Mouse (Mus musculus): ENCODE results near the gene Il16. TPM values are rescaled to one million over a fixed set of nuclear protein-coding genes. Genes with fewer than 3 reads are reported as not detected.
A peak's percentile ranks its signal among the peaks of the same experiment; 100 is the strongest.

Il16 gene
- polyA plus RNA-seq (2015; fragmentation: Nextera tagmentation; extraction: Ambion mirVana): 2.6 TPM in 2 replicates

DNA sequence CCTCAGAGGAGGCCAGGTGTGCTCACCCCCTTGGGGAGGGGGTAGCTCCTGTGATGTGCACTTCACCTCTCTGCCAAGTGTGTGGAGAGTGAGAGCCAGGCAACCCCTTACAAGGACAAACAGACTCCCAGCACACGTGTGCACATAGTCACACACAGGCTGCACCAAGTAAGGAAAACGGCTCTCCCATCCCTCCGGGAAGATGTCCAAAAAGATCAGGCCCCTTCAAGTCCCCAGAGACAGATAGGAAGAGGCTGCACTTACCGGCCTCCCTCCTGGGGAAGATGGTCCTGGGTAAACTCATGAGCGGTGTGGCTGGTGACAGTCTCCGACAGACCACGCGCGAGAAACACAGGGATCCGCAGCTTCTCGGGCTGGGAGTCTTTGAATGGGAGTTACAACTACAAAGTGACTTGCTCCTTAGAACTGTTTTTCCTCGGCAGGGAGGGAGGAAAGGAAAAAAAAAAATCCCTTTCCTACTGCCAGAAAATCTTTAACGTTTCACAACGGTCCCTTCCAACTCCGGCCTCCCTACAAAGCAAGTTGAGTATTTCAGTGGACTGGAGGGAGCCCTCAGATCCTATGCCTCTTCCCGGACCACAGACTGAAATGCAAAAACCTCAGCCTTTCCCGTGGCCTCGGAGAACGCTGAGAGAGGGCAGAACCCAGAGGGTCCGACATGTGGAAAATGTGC, at the start of gene Il16:
Gene Il16 (minus strand): TSS at position 314 of the 694 bp plus-strand sequence.
- H3K9ac ChIP-seq: peak within 1 kb of the TSS; percentile 67
- ATAC-seq (ENCODE audit: extremely low read depth, insufficient number of reproducible peaks, low FRiP score, low TSS enrichment): no peak
- peak within 1 kb of the TSS; percentile 63 for H3K27ac ChIP-seq (replicated peaks)
- H3K4me1 ChIP-seq: peaks cover 26% of the 10 kb centered on the region
- WGBS: 24% methylated on average over 20 of the region's 20 CpGs
- no peaks in the 10 kb centered on the region for H3K36me3 ChIP-seq
- no peaks in the 10 kb centered on the region for H3K9me3 ChIP-seq
- H3K27me3 ChIP-seq (replicated peaks): no peaks in the 10 kb centered on the region
- H3K4me2 ChIP-seq: peak within 1 kb of the TSS; percentile 68
- peak within 1 kb of the TSS; percentile 38 for H3K4me3 ChIP-seq

DNA sequence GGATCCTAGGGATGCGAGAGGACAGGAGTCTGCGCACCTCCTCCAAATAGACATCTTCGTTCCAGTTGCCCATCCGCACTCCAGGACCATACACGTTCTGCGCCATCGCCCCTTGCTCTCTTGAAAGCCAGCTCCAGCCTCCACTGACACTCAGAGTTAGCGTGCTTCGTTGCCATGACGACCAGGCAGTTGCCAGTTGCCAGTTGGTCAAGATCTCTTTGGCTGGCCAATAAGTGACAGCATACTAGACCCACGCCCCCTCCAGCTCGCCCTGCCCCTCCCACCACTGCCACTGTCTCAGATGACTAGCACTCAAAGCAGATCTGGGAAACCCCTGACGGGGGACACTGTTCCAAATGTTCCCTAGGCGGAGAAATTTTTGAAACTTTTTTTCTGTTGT, 49.2 kb upstream of the Il16 start, which contains the start of gene Cfap161:
Gene Cfap161 (minus strand): TSS at position 176 of the 400 bp plus-strand sequence.
- Histone ChIP-seq H3K27me3 (replicated peaks) (no peaks in the 10 kb centered on the region), H3K9me3 (no peaks in the 10 kb centered on the region), H3K9ac (0 out of 2 replicates have a peak within 1 kb of the TSS, but pooled peaks have one; percentile 28), H3K36me3 (no peaks in the 10 kb centered on the region), H3K4me3 (no peak within 1 kb of the TSS), H3K27ac (replicated peaks) (no peak within 1 kb of the TSS), H3K4me1 (peaks cover 22% of the 10 kb centered on the region), H3K4me2 (peak within 1 kb of the TSS; percentile 56)
- peak; percentile 66; the same call in 1 of the 2 replicates for ATAC-seq (ENCODE audit: extremely low read depth, insufficient number of reproducible peaks, low FRiP score, low TSS enrichment)
- 8% methylated on average over 14 of the region's 14 CpGs for WGBS

DNA sequence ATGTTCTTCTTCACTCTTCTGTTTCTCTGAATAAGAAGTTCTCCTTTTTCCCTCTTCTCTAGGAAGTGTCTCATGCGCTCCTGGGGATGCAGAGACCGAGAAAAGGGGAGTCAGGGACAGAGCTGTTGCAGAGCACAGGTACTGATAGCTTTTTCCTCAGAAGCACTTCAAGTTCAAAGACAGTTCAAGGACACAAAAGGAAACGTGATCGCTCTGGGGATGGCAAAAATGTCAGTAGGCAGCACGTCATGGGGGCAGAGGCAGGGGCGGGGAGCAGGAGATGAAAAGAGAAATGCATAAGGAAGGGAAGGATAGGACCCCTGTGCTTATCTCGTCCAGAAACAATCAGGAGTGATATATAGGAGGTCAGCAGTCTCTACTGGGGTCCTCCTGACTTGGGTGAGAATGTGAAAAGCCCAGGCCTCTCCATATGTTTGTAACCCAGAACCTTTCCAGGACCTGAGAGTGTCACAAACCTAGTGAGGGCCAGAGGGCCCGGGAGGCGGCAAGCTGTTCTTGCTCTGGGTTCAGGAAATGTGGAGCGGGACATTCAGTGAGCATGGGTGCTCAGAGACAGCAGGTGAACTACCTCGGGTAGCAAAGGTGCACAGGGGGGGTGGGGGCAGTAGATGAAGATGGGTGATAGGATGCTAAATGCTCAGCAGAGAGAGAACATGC, 48.6 kb upstream of the Il16 start:
- H3K27ac ChIP-seq (replicated peaks): no peak overlapping the region
- H3K4me3 ChIP-seq: no peak overlapping the region
- peaks cover 22% of the 10 kb centered on the region for H3K4me1 ChIP-seq
- H3K9me3 ChIP-seq: no peaks in the 10 kb centered on the region
- peak overlapping the region; percentile 56 for H3K4me2 ChIP-seq
- no peaks in the 10 kb centered on the region for H3K27me3 ChIP-seq (replicated peaks)
- H3K9ac ChIP-seq: 0 out of 2 replicates have a peak overlapping the region, but pooled peaks have one; percentile 28
- no peaks in the 10 kb centered on the region for H3K36me3 ChIP-seq
- 28% methylated on average over 11 of the region's 11 CpGs for WGBS
- ATAC-seq (ENCODE audit: extremely low read depth, insufficient number of reproducible peaks, low FRiP score, low TSS enrichment): no peak

DNA sequence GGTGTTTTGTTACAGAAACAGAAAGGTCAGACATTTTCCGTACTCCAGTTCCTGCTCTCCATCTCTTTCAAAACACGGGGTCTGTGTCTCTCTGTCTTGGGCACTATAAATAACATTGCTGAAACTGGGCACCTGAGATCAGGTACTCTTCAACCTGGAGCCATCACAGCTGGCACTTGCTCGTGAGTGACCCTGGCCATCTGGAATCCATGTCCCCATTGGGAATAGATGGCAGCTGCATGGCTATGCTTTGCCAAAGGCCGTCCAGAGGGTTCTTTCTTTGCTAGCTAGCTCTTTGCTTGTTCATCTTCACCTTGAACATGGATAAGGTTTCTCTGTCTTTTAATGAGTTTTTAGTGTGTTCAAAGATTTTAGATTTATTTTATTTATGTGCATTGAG, 35.4 kb upstream of the Il16 start:
- H3K4me1 ChIP-seq: peaks cover 9% of the 10 kb centered on the region; the same call in 1 of the 2 replicates
- no peaks in the 10 kb centered on the region for H3K36me3 ChIP-seq
- 0 out of 2 replicates have a peak, but pooled peaks cover 6% of the 10 kb centered on the region for H3K27me3 ChIP-seq (replicated peaks)
- no peak overlapping the region for H3K27ac ChIP-seq (replicated peaks)
- H3K4me3 ChIP-seq: no peak overlapping the region
- no peak overlapping the region for H3K9ac ChIP-seq
- H3K4me2 ChIP-seq: no peak overlapping the region
- no peaks in the 10 kb centered on the region for H3K9me3 ChIP-seq
- no peak for ATAC-seq (ENCODE audit: extremely low read depth, insufficient number of reproducible peaks, low FRiP score, low TSS enrichment)
- 82% methylated on average over 4 of the region's 4 CpGs for WGBS

DNA sequence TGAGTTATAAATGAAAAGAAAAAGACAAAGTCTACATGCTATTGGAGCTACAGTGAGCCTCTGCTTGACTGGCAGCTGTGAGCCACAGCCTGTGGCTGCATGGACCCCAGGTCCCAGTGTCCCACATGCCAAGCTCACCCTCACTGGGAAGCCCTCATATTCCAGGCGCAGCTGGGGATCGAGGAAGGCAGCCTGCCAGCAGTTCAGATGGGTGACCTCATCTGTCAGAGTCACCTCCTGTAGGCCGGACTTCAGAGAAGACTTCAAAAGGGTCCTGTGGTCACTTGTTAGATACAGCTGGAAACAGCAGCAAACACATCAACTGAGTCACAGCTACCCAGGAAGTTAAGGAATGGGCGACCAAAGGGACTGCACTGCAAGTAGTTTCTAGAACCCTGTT, 34.5 kb upstream of the Il16 start:
- Histone ChIP-seq H3K27ac (replicated peaks) (no peak overlapping the region), H3K4me1 (peaks cover 9% of the 10 kb centered on the region; the same call in 1 of the 2 replicates), H3K9ac (no peak overlapping the region), H3K36me3 (no peaks in the 10 kb centered on the region), H3K9me3 (no peaks in the 10 kb centered on the region), H3K27me3 (replicated peaks) (0 out of 2 replicates have a peak, but pooled peaks cover 10% of the 10 kb centered on the region), H3K4me2 (no peak overlapping the region), H3K4me3 (no peak overlapping the region)
- WGBS: 41% methylated on average over 4 of the region's 4 CpGs
- no peak for ATAC-seq (ENCODE audit: extremely low read depth, insufficient number of reproducible peaks, low FRiP score, low TSS enrichment)

DNA sequence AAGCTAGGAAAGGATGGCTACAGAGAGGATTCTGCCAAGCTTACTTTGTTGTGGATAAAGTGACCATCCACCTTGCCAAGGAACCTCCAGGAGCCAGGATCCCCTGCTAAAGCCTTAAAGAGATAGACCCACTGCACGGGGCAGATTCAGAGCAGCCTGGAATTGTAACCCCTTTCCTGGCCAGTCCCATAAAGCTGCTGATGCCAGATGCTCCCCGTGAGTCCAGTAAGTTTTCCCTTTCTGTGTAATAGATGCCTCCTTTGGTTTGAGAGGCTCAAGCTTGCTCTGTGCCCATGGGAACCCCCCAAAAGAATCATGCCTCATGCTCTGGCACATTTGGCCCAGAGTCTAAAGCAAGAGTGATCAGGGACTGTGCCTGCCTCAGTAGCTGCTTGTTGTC, 33.5 kb upstream of the Il16 start:
- H3K27me3 ChIP-seq (replicated peaks): 0 out of 2 replicates have a peak, but pooled peaks cover 10% of the 10 kb centered on the region
- WGBS: 63% methylated on average over 2 of the region's 2 CpGs
- no peaks in the 10 kb centered on the region for H3K9me3 ChIP-seq
- H3K4me3 ChIP-seq: no peak overlapping the region
- no peaks in the 10 kb centered on the region for H3K36me3 ChIP-seq
- no peak for ATAC-seq (ENCODE audit: extremely low read depth, insufficient number of reproducible peaks, low FRiP score, low TSS enrichment)
- H3K4me1 ChIP-seq: peaks cover 9% of the 10 kb centered on the region; the same call in 1 of the 2 replicates
- H3K9ac ChIP-seq: no peak overlapping the region
- no peak overlapping the region for H3K27ac ChIP-seq (replicated peaks)
- no peak overlapping the region for H3K4me2 ChIP-seq

DNA sequence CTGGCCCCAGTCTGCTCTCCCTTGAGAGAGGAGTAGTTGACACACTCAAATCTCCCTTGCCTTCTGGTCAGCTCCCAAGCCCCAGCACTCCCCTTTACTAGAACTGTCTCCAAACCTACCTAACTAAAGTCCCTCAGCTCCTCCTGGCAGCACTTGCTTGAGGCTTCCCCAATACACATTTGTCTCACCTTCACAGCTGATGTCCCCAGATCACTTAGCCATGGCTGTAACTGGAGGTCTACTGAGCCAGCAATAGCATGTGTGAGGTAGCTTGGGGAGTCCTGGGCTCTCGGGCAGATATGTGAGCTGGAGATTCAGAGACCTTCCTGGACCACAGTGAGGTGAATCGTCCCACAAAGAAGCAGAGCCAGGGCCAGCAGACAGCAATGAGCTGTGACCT, 33.0 kb upstream of the Il16 start:
- Histone ChIP-seq H3K9ac (no peak overlapping the region), H3K27ac (replicated peaks) (no peak overlapping the region), H3K9me3 (no peaks in the 10 kb centered on the region), H3K36me3 (no peaks in the 10 kb centered on the region), H3K4me3 (no peak overlapping the region), H3K4me1 (peaks cover 9% of the 10 kb centered on the region; the same call in 1 of the 2 replicates), H3K27me3 (replicated peaks) (0 out of 2 replicates have a peak, but pooled peaks cover 10% of the 10 kb centered on the region), H3K4me2 (no peak overlapping the region)
- no peak for ATAC-seq (ENCODE audit: extremely low read depth, insufficient number of reproducible peaks, low FRiP score, low TSS enrichment)
- 59% methylated on average over 2 of the region's 2 CpGs for WGBS

DNA sequence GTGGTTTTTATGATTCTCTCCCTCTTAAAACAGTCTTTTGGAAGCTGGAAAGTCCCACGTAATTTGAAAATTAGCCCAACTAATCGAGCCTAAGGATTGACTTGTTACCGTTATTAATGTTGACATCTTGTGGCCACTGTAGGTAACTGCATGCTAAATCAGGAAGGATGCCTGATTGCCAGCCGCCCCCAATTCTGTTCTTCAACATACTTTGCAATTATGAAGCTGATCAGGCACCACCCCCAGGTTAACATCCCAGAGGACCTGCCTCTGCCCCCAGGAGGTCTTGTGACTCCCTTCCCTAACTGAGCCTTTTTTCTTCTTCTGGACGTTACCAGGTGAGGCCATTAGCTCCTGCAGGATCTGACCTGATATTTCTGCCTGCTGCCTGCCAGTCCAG, 29.2 kb upstream of the Il16 start:
- ATAC-seq (ENCODE audit: extremely low read depth, insufficient number of reproducible peaks, low FRiP score, low TSS enrichment): no peak
- peaks cover 2% of the 10 kb centered on the region; the same call in 1 of the 2 replicates for H3K4me1 ChIP-seq
- no peak overlapping the region for H3K27ac ChIP-seq (replicated peaks)
- H3K9me3 ChIP-seq: no peaks in the 10 kb centered on the region
- H3K4me3 ChIP-seq: no peak overlapping the region
- H3K4me2 ChIP-seq: no peak overlapping the region
- H3K27me3 ChIP-seq (replicated peaks): 0 out of 2 replicates have a peak, but pooled peaks cover 10% of the 10 kb centered on the region
- H3K9ac ChIP-seq: no peak overlapping the region
- no peaks in the 10 kb centered on the region for H3K36me3 ChIP-seq
- 25% methylated on average over 5 of the region's 5 CpGs for WGBS

DNA sequence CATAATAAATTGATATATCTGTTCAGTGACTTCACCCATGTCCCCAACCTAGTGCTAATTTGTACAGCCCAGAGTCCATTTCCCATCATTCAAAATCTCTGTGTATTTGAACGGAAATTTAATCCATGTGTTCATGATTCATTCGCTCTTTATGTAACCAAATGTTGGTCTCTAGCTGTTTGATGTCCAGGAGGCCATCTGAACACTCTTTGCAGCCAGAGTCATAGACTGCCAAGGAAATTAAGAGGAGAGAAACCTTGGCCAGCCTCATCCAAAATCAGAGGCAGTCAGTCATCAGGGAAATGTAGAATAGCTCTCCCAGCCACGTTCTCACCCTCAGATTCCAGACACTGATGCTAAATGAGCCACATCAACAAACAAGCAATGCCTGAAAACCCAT, 18.1 kb upstream of the Il16 start:
- Histone ChIP-seq H3K9ac (no peak overlapping the region), H3K4me1 (0 out of 2 replicates have a peak, but pooled peaks cover under 1% of the 10 kb centered on the region), H3K4me2 (no peak overlapping the region), H3K9me3 (no peaks in the 10 kb centered on the region), H3K27ac (replicated peaks) (no peak overlapping the region), H3K27me3 (replicated peaks) (no peaks in the 10 kb centered on the region), H3K36me3 (no peaks in the 10 kb centered on the region), H3K4me3 (no peak overlapping the region)
- 66% methylated on average over 3 of the region's 3 CpGs for WGBS
- ATAC-seq (ENCODE audit: extremely low read depth, insufficient number of reproducible peaks, low FRiP score, low TSS enrichment): no peak

DNA sequence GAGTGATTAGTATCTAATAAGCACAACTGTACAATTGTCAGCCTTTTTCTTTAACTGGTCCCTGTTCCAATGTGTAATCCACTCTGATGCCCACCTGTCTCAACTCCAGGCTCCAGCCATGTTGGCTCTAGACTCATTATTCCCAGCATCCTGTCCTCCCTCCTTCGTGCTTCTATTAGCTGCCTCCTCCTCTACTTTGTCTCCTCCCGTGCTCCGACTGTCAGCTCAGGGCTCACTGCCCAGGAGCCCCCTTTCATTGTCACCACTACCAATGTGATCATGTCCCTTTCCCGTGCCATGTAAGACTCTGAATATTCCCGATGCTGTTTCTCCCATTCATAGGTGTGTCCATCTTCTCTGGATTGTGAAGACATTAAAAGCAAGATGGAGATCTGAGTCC, 16.8 kb upstream of the Il16 start:
- whole genome bisulfite sequencing: 74% methylated on average over 5 of the region's 5 CpGs
- H3K4me3 ChIP-seq: no peak overlapping the region
- H3K27me3 ChIP-seq (replicated peaks): no peaks in the 10 kb centered on the region
- no peaks in the 10 kb centered on the region for H3K36me3 ChIP-seq
- H3K9ac ChIP-seq: no peak overlapping the region
- H3K4me1 ChIP-seq: no peaks in the 10 kb centered on the region
- ATAC-seq (ENCODE audit: extremely low read depth, insufficient number of reproducible peaks, low FRiP score, low TSS enrichment): no peak
- no peaks in the 10 kb centered on the region for H3K9me3 ChIP-seq
- H3K4me2 ChIP-seq: no peak overlapping the region
- no peak overlapping the region for H3K27ac ChIP-seq (replicated peaks)

DNA sequence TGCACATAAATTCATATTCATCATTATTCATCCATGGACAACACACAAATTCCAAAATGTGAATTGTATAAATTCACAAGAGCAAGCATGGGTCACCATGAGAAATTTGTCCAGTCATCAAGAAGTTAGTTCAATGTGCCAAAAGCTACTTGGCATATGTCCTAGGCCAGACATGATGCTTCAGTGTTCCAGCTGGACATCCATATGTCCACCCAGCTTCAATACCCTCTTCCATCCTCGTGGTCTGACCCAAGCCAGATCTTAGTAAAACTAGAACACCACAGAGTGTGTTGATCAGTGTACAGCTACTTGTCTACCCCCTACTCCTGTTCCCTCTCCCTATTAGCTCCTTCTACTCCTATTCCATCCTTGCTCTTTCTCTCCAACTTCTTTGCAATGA, 5.5 kb upstream of the Il16 start:
- 66% methylated on average over 1 of the region's 1 CpGs for WGBS
- no peak for ATAC-seq (ENCODE audit: extremely low read depth, insufficient number of reproducible peaks, low FRiP score, low TSS enrichment)
- H3K9me3 ChIP-seq: no peaks in the 10 kb centered on the region

More for the DNA sequence above, 5.5 kb upstream of the Il16 start:
- no peaks in the 10 kb centered on the region for H3K27me3 ChIP-seq (replicated peaks)
- no peak overlapping the region for H3K4me3 ChIP-seq
- H3K4me1 ChIP-seq: peaks cover 6% of the 10 kb centered on the region
- H3K4me2 ChIP-seq: no peak overlapping the region
- no peak overlapping the region for H3K9ac ChIP-seq
- no peaks in the 10 kb centered on the region for H3K36me3 ChIP-seq
- no peak overlapping the region for H3K27ac ChIP-seq (replicated peaks)

Measured in heart, embryonic 13.5 days (tissue).